Mouse (Mus musculus): ENCODE measurements around the gene Rps25.

- TF ChIP-seq CTCF (conservative IDR thresholded peaks at IDR 0.05; ENCODE audit: insufficient read depth, insufficient read length, low read depth, low read length) = no peak
- TF ChIP-seq POLR2A (IDR thresholded peaks at IDR 0.05; ENCODE audit: low read depth, low read length) = no peak
Observed at GRCm38 (mm10) chr9:44407752-44408097, 786 bp downstream of the Rps25 start.

All from kidney, adult 2 months (tissue).